Mouse (Mus musculus) adrenal gland, adult (tissue): ENCODE results near the gene Anks1b.

Experiments used
- DNase-seq, 2 experiments: peaks; one replicate each; pipeline ENCODE4 v3.0.0; 2022 to 2023; ENCODE audit warnings: low spot score in 1 of 2; ENCODE audit not compliant: inconsistent age in 2 of 2

Anks1b gene

DNA sequence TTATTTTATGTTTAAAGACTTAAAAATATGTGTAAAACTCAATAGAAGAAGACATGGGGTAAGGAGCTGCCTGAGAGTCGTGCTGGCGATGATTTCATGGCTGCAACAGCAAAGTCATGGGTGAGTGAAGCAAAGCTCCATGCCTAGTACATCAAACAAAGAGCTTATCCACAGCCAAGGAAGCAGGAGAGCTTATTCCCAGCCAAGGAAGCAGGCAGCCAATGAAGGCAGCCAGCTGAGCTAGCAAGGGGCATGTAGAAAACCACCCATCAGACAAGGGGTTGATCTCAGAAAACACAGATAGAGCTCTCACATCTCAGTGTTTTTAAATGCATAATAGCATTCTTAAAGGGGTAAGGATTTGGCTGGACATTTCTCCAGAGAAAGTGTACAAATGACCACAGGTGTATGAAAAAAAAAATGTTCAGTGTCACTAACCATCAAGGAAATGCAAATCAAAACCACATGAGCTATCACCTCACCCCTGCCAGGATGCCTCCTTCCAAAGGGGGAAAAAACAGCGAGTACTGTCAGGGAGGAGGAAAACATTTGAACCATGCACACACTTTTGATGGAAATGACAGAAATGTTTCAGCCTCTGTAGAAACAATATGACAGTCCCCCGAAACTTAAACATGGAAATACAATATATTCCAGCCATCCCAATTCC lies 911.8 kb downstream of the Anks1b start:
- no peak for DNase-seq

DNA sequence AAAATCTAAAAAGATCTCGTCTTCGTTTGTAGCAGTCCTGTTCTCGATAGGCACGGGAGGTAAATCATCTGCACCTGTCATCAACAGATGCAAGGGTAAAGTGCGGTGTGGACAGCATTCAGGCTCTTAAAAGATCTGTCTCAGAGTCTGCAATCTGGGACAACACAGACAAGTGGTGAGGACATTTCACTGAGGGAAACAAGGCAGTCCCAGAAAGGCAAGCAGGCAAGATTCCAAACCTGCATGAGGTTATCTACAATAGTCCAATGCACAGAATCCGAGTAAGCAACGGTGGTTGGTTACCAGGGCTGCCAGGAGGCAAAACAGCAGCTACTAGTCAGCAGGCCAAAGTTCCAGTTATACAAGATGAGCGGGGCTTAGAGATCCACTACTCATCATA lies 912.4 kb downstream of the Anks1b start:
- DNase-seq: no peak

DNA sequence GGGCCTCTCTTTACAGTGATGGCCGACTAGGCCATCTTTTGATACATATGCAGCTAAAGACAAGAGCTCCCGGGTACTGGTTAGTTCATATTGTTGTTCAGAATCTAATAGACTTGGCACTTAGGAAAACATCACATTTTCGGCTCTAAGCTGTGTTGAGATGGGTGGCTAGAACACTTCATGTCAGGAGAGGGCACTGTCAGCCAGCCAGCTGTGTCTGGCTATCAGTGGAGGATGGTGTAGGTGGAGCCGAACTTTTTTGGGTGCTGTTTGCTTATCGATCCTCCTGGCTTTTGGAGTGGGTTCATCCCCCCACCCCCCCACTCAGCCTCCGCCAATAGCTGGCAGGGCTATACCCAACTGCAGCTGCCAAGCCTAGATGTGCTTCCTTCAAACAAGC lies 929.8 kb downstream of the Anks1b start:
- DNase-seq: no peak

DNA sequence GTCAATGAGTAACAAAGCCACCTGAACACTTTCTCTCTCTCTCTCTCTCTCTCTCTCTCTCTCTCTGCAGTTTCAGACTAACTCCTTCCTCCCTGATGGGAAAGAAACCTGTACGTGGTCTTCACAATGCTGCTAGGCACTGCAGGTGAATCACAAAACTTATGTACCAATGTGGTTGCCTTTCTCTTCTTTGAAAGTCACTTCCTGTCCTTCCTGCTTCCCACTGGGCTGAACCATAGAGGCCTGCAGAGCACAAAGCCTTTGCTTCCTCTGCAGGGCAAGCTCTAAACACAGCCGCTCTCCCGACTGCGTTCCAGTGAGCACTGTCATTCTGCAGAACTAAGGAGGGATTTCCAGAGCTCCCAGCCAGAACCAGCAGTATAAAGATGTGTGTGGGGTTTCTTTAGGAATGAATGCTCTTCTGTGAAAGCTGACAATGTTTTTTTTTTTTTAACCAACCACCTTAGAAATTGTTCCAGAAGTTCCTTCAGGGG lies 931.3 kb downstream of the Anks1b start:
- no peak for DNase-seq

DNA sequence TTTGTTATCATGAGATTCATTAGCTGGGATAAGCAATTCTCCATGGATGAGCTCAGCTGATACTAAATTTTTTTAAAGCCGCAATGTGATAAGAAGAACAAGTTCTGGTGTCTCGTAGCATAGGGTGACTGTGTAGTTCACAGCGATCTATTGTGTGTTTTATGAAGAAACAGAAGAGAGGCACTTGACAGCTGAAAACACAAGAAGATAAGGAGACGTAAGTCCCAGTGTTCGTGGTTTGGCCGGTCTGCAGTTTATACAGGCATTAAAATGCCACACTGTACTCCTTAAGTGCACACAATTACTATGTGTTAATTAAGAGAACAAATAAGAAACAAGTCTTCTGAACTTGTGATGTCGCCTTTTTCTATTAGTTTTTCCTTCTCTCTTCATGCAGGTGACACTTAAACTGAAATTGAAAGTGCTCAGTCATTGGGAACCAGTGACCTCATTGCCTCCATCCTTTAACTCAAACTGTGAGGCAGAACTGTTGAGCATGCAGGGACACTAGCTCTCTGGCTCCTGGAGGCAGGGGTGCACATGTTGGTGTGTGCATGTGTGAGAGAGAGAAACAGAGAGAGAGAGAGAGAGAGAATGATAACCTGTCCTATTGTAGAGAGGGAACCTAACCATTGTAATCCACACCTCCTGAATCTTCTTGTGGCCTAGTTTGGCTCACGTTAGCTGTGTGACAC lies 935.5 kb downstream of the Anks1b start:
- no peak for DNase-seq

DNA sequence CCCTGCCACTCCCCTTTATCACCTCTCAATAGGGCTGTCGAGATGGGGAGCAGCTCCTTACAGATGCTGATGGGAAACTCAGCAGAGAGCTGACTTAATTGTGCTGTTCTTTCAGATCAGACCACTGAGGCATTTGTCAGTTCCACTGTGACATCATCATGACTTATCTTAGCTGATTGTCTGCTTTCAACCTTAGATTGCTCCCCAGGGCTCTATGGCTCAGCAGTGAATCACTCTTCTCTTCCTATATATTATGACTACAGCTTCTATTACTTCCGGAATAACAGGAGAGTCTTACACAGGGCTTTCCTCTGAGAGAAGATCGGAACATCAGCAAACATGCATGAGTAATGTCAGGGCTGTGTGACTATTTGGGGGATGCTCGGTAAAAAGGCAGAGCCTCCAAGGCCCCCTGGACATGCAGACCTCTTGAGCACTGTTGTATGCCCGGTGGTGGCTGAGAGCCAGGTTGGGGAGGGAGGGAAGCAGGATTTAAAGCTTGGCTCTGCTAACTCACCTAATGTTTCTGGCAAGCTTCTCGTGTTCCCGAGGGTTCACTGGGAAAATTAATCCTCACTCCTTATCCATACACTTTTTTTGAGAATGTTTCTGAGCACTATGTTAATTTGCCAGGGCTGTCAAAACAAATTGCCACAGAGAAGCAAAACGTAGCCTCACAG lies 936.7 kb downstream of the Anks1b start:
- DNase-seq: no peak

DNA sequence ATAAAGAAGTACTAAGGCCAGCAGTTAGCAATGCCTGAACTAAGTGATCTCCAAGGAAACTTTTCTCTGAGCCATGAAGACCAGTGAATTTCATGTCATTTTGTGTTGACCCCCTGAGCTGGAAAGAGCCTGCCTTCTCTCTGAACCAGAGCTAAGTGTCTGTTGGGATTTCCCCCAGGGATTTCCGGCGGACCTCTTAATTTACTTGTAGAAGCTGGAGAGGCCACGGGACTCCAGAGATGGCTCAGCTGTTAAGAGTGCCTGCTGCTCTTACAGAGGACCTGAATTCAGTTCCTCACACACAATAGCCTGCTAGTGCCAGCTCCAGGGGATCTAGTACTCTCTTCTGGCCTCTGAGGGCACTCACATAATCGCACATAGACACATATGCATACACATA lies 938.1 kb downstream of the Anks1b start:
- no peak for DNase-seq

DNA sequence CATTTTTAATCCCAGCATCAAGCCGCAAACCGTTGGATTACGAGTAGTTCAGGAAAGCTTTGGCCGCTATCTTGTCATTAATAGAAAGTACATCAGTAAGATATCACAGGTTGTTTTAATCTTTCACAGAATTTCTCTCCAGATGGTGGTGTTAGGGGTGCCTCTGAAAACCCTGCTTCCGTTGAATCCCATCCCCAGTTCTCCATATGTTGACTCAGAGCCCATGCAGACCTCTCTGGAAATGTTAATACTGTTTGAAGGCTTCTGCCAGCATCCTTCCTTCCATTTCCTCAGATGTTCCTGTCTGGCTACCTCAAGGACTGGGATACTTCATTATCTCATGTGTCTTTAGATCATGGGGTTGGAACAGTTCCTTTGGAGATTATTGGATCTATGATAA lies 940.0 kb downstream of the Anks1b start:
- DNase-seq: no peak

DNA sequence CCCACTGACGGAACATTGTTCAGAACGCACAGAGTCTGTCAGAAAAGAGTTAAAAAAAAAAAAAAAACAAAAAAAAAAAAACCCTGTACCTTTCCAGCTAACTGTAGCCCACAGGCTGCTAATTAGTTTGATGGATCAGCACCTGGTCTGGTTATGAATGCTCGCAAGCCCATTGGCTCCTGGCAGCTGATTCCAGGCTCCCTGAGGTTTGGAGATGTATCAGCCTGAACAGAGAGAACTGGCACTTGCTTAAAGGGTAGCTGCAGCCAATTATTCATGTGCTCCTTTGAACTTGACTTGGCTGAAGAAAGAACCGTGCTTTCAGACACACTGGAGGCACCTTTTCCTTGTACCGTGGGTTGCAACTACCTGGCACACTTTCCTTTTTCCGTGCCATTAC lies 941.1 kb downstream of the Anks1b start:
- DNase-seq: no peak

DNA sequence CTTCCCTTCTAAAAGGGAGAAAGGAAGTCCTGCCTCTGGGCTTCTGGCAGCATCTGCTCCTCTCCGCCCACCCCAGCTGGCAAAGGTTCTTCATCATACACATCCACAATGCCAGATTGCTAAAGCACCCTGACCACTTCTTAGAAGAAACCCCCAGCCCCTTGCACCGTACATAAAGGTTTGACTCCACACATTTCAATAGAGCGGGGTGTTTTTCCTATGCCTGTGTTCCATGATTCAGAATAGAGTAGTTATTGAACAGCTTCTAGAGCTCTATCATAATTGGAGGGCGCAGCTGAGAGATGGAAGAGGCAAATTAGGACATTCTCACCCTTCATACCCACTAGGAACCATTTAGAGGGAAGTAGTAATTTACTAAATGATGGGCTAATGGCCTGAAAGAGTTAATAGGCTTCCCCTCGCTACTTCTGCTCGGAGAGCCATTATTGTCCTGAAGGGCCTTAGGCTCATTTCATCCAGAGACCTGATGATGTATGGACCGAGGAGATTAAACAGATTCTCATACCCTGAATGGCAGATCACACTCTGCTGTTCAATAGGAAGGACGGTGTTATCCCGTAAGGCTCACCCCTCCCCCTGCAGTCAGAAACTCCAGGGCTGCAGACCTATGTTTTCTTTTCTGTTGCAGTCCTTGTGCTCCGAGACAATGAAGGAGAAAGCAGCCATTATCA lies 945.1 kb downstream of the Anks1b start:
- DNase-seq: no peak

DNA sequence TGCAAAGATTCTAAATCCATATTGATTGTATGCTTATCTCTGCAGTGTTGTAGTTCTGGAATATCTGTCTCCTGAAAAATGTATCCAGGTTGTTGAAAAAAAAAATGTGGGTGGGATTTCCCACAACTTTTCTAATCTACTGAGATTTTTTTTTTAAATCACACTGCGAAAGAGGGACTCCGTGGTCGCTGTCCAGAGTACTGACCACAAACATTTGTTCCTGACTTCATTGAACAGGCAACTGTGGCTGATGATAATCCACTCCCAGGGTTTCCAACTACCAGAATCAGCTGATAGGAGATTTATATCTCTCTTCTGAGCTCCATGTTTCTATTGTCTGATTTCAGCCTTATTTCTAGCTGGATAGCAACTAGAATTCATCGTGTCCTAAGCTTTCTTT lies 950.1 kb downstream of the Anks1b start:
- peak in 1 of 2 experiments; percentile 41 for DNase-seq

DNA sequence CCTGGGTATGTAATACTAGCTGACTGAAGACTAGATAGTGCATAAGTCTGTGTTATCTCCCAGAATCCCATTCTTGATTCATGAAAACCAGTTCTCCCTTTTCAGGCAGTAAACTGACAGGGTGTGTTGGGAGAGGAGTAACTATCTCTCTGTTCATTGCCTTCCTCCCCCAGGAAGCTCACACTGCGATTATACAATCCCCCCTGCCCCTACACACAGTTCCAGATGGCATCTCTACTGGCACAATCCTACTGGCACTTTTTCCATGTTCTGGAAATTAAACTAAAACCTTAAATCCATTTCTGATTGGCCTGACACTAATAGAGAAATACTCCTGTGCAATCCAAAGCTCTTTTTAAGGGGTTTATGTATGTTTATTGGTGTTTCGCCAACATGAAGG lies 951.4 kb downstream of the Anks1b start:
- no peak for DNase-seq

DNA sequence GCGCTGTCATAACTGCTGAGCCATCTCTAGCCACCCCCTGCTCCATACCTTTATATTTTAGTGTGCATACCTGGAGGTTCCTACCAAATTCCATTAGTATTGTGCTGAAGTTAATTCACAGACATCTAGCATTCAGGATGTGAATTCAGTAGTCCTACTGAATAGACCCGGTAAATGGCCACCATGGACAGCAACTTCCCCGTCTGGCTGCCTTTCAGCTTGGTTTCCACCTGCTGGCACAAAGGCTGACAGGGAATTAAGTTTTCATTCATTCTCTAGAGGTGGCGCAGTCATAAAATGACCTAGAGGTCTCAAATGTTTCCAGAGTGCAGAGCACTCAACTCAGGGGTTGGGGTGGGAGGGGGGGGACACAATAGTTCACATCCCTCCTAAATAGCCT lies 953.6 kb downstream of the Anks1b start:
- DNase-seq: peak in 1 of 2 experiments; percentile 40

DNA sequence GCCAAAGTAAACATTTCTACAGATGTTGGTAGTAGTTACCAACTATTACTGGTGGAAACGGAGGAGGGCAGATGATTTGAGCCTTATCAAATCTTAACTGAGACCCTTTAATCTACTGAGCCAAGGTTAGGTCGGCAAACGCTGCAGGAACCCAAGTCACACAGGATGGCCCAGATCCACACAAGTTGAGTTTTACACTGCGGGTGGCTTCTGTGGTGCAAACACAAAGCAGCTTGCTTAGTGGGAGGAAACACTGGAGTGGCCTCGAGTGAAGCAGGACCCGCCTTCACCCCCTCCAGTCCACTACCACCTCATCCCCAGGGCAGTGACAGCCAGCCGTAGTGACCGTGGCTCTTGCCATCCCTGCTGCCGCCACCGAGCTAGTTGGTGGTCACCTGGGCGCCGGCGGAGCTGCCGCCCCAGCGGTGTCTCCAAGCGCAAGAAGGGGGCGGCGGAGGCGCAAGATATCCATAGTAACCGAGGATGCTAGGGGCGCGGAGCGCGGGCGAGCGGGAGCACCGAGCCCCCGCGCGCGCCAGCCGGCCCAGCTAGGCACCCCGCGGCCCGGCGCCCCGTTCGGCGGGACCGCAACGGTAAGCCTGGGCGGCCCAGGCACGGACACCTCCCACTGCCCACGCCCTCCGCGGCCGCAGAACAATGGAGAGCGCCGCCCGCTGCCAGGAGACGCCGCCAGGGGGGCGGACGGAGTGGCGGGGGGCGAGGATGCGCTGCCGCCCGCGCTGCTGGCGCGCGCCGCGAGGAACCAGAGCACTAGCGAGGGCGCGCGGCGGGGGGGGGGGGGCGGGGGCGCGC lies 955.5 kb downstream of the Anks1b start:
- DNase-seq: no peak

DNA sequence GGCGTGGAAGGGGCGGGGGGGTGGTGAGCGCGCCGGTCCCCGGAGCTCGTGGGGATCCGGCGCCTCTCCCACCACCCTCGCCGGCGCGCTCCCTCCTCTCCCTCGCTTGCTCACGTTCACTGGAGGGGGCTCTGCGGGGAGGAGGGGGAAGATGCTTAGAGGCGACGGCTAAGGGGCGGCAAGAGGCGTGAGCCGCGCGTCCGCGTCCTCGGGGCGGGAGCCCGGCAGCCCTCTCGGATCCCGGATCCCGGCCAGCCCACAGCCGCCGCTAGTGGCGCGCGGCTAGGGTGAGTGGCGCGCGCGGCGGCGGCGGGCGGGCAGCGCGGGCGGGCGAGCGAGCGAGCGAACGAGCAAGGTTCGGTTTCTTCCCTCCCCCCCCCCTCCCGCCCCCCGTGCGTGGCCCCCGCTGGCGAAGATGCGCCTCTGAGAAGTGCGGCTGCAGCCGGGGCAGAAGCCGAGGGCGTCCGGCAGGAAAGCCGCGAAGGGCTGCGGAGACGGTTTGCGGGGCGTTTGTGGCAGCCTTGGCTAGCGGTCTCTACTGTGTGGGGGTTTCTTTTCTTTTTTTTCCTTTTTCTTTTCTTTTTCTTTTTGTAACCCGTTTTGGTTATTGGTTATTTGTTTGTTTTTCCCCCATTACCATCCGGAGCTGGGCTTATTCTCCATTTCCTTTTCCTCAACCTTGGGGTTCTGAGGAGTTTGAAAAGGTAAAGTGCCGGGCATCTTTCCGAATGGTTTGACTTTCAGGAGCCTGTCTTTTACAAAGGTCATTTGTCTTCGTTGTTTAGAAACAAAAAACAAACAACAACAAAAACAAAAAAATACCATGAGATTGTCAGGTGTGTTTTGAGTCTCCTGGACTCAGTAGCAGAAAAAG lies 956.3 kb downstream of the Anks1b start:
- DNase-seq: no peak

DNA sequence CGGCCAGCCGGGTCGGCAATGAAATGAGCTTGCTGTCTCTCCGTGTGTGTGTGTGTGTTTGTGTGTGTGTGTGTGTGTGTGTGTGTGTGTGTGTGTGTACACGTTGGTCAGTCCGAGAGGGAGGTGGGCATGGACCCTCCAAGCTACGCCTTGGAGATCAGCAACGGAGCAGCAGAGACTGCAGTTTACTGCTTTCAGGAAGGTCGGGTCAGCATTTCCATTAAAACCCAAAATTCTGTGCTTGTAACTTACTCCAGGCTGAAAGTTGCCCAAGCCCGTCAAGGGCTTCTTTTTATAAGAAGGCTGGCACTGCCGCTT lies 956.9 kb downstream of the Anks1b start:
- no peak for DNase-seq

DNA sequence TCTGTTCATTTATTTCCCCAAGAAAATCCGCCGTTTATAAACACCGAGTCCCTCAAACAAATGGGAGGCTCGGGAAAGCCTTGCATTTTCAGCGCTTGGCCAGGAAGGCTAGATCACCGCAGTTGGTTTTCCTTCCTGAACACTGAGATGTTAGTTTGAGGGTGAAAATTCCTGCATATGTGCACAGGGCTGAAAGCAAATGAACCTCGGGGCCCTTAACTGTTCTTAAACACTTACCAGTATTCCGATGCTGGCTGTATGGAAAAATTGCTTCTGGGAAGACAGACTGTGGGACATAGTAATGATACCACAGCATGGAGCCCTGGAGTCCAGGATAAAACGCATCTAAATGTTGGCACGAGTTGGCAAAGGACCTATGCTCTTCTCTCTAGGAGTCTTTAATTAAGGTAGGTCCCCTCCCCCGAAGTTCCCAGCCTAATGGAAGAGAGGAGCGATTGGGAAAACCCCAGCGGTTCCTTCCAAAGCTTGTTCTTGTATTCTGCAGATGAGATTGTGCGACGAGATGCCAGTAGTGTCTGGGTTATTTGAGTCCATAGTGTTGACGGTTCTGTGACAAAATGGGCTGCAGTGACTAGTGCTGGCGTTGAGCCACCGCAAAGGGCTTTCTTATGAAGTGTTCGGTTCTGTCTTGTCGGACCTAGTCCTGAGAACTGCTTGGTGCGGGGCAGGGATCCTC lies 957.4 kb downstream of the Anks1b start:
- DNase-seq: no peak

DNA sequence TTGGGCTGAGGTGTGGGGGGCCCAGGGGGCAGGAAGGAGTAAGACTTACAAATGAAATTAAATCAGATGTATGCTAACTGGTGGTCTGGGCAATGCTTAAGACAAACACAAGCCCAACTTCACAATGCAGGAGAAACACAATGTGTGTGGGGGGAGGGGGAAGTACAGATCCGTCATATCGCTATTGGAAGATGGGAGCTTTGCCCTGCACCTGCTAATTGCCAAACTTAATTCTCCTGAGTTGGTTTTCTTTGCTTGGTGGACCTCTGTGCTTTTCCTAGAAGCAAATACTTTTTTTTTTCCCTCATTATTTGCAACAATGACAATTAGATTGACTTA lies 957.9 kb downstream of the Anks1b start:
- no peak for DNase-seq

DNA sequence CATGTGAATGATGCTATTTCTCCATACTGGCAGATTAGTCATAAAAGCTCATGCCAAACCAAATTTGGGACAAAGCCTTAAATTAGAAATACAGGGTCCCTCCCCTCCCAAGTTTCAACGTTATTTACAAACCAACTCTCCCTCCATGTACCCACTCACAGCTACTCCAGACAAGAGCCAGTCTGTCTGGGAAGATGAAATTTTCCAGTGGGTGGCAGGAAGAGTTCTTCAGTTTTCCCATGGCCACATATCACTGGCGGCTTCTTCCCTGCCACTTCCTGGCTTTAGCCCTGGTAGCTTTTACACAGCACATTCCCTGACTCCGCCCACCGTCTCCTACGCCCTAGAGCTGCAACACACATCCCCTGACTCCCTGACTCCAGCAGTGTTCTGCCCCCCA lies 961.0 kb downstream of the Anks1b start:
- no peak for DNase-seq

DNA sequence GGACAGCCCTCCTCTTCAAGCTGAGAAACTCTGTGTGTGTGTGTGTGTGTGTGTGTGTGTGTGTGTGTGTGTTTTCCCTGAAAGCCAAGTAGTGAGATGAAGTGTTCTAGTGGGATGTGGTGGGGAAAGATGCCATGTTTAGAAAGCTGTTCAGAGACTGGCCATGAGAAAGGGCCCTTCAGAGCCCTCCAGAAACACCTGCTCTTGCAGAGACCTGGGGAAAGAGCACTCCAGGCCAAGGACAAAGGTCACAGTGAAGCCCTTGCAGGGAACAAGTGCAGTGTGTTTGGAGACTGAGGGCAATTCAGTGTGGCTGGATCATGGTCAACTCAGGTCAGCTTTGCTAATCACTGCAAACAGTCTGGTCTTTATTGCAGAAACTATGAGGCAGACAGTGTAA lies 961.9 kb downstream of the Anks1b start:
- DNase-seq: no peak
